Mouse (Mus musculus): ENCODE results near the gene Bcan.

GRCm38 (mm10) chr3:88030608-88031395 lies 30.8 kb upstream of the Bcan start:
- TF ChIP-seq CTCF (IDR thresholded peaks at IDR 0.05; ENCODE audit: low read depth, low read length): no peak
- TF ChIP-seq POLR2A (IDR thresholded peaks at IDR 0.05; ENCODE audit: insufficient read depth, low read length): no peak
